Mouse (Mus musculus) liver, adult 2 months (tissue): ENCODE measurements around the gene Adam22.

Experiments
- CTCF ChIP-seq: fragments of 200-500 bp; IDR thresholded peaks from 2 replicates; pipeline ENCODE4 v1.5.1; 2011; ENCODE audit warnings: low read depth, low read length, control low read depth
- POLR2A ChIP-seq: fragments of 200-500 bp; IDR thresholded peaks from 2 replicates; pipeline ENCODE4 v1.6.1; 2011; ENCODE audit warnings: low read length, control low read depth; ENCODE audit not compliant: insufficient read depth; ENCODE audit errors: extremely low read depth

- TF ChIP-seq POLR2A (no peak), CTCF (no peak)
Measured at GRCm38 (mm10) chr5:8057018-8057323, 311.0 kb downstream of the Adam22 start.
